Mouse (Mus musculus) forebrain, embryonic 16.5 days (tissue): Measurements from ENCODE around the gene Rnaseh2c. TPM values are rescaled to one million over a fixed set of nuclear protein-coding genes. Genes with fewer than 3 reads are reported as not detected.

Experiments
- ATAC-seq: fragments of 200-750 bp; cut with Nextera tagmentation; 2 replicates; pipeline ENCODE4 v1.8.0; 2017; ENCODE audit warnings: mild to moderate bottlenecking, moderate library complexity
- H3K27ac ChIP-seq: fragments of 300-500 bp; sonication (generic); 2 replicates; pipeline ENCODE4 v1.5.1; 2014; ENCODE audit warnings: low read length, control low read depth
- H3K27me3 ChIP-seq: fragments of 300-500 bp; sonication (generic); replicated peaks from 2 replicates; pipeline ENCODE4 v1.6.1; 2014; ENCODE audit warnings: low read length; ENCODE audit not compliant: control insufficient read depth, insufficient read depth
- H3K36me3 ChIP-seq: fragments of 300-500 bp; sonication (generic); 2 replicates; pipeline ENCODE4 v1.6.1; 2014; ENCODE audit not compliant: control insufficient read depth, insufficient read depth
- H3K4me1 ChIP-seq: fragments of 300-500 bp; sonication (generic); replicated peaks from 2 replicates; pipeline ENCODE4 v1.6.1; 2014; ENCODE audit warnings: low read length; ENCODE audit not compliant: control insufficient read depth, insufficient read depth
- H3K4me2 ChIP-seq: fragments of 300-500 bp; sonication (generic); 2 replicates; pipeline ENCODE4 v1.6.1; 2014; ENCODE audit warnings: mild to moderate bottlenecking, low read length, control low read depth
- H3K4me3 ChIP-seq: fragments of 300-500 bp; sonication (generic); replicated peaks from 2 replicates; pipeline ENCODE4 v1.5.1; 2014; ENCODE audit warnings: mild to moderate bottlenecking, low read length, control low read depth
- H3K9ac ChIP-seq: fragments of 300-500 bp; sonication (generic); replicated peaks from 2 replicates; pipeline ENCODE4 v1.6.1; 2014; ENCODE audit warnings: low read depth, low read length, control low read depth
- H3K9me3 ChIP-seq: fragments of 300-500 bp; sonication (generic); 2 replicates; pipeline ENCODE4 v1.6.1; 2016; ENCODE audit warnings: low read length; ENCODE audit not compliant: control insufficient read depth
- WGBS: fragments of 180-500 bp; shearing (Covaris S2); extraction: QIAGEN DNeasy Blood & Tissue Kit; methylation state at CpG from one replicate; pipeline ENCODE4 v1.1.7; 2014; 5-methylcytosine and 5-hydroxymethylcytosine counted together
- polyA plus RNA-seq: library from polyadenylated mRNA; unstranded; fragments of >200 nt; fragmentation: Nextera tagmentation; extraction: Ambion mirVana; gene quantifications from 2 replicates; pipeline ENCODE4 v1.2.1, GENCODE M21; 2015

Rnaseh2c gene
- polyA plus RNA-seq, 1 experiment from 2014 or later = 81.0 TPM

GRCm38 (mm10) chr19:5572331-5573125 is 29.1 kb upstream of the Rnaseh2c start:
- no peak for ATAC-seq
- Histone ChIP-seq H3K27me3 (no peaks in the 10 kb centered on the region), H3K4me3 (no peak overlapping the region), H3K9ac (no peak overlapping the region), H3K27ac (no peak overlapping the region), H3K36me3 (no peaks in the 10 kb centered on the region), H3K9me3 (no peaks in the 10 kb centered on the region), H3K4me2 (no peak overlapping the region), H3K4me1 (peaks cover 10% of the 10 kb centered on the region)
- 85% methylated on average over 19 of the region's 19 CpGs for WGBS

DNA sequence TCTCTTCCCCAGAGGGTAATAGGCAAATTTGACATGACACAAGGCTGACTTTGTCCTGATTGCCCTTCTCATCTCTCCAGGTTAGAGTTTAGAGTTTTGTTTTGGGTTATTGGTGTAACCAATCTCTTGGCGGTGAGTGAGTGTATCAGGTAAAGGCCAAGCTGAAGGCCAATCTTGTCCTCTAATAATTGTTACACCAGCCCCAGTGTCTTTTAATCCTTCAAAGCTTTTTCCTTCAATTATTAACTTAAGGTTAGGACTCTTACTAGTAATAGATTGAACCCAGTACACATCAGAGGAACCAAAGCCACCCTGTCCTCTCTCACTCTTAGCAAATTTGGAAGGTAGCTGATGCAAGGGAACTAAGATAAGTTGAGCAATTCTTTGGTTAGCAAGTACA is 26.3 kb upstream of the Rnaseh2c start:
- Histone ChIP-seq H3K9ac (no peak overlapping the region), H3K4me1 (no peaks in the 10 kb centered on the region), H3K36me3 (no peaks in the 10 kb centered on the region), H3K4me2 (no peak overlapping the region), H3K27ac (no peak overlapping the region), H3K27me3 (no peaks in the 10 kb centered on the region), H3K9me3 (no peaks in the 10 kb centered on the region), H3K4me3 (no peak overlapping the region)
- 97% methylated on average over 1 of the region's 1 CpGs for WGBS
- no peak for ATAC-seq

- no peaks in the 10 kb centered on the region for H3K9me3 ChIP-seq
- H3K9ac ChIP-seq = no peak overlapping the region
- no peak overlapping the region for H3K4me2 ChIP-seq
- no peak for ATAC-seq
- 69% methylated on average over 4 of the region's 4 CpGs for WGBS
- no peak overlapping the region for H3K4me3 ChIP-seq
- no peaks in the 10 kb centered on the region for H3K4me1 ChIP-seq
- H3K27me3 ChIP-seq = no peaks in the 10 kb centered on the region
- H3K36me3 ChIP-seq = no peaks in the 10 kb centered on the region
- H3K27ac ChIP-seq = no peak overlapping the region
Measured at GRCm38 (mm10) chr19:5579971-5580370, 21.7 kb upstream of the Rnaseh2c start.

GRCm38 (mm10) chr19:5580776-5581175 is 20.9 kb upstream of the Rnaseh2c start:
- no peak overlapping the region for H3K4me2 ChIP-seq
- no peak overlapping the region for H3K4me3 ChIP-seq
- 91% methylated on average over 6 of the region's 6 CpGs for WGBS
- H3K4me1 ChIP-seq = no peaks in the 10 kb centered on the region
- H3K9ac ChIP-seq = no peak overlapping the region
- H3K9me3 ChIP-seq = no peaks in the 10 kb centered on the region
- no peak overlapping the region for H3K27ac ChIP-seq
- no peaks in the 10 kb centered on the region for H3K27me3 ChIP-seq
- ATAC-seq = no peak
- H3K36me3 ChIP-seq = no peaks in the 10 kb centered on the region

- Histone ChIP-seq H3K9me3 (no peaks in the 10 kb centered on the region), H3K4me2 (no peak overlapping the region), H3K36me3 (no peaks in the 10 kb centered on the region), H3K4me1 (no peaks in the 10 kb centered on the region), H3K4me3 (no peak overlapping the region), H3K27me3 (no peaks in the 10 kb centered on the region), H3K27ac (no peak overlapping the region), H3K9ac (no peak overlapping the region)
- WGBS = 75% methylated on average over 2 of the region's 2 CpGs
- ATAC-seq = no peak
Measured at GRCm38 (mm10) chr19:5581995-5582394, 19.7 kb upstream of the Rnaseh2c start.

DNA sequence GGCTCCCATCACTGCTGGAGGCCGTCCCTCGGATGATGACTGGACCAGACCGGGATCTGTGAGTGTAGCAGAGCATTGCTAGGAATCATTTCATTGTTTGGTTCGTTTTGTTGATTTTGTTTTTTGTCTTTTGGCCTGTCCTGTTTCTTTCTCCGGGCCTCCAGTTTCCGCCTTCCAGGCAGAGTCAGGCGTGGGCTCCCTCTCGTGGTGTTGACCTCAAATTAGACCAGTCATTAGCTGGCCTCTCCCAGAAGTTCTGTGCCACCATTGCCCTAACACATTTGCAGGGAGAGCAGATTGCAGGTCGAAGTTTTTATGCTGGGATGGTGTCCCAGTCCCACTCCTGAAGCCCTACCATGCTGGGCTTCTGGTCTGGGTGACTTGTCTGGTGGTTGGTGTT is 12.5 kb upstream of the Rnaseh2c start:
- Histone ChIP-seq H3K9ac (no peak overlapping the region), H3K4me1 (no peaks in the 10 kb centered on the region), H3K4me3 (no peak overlapping the region), H3K4me2 (no peak overlapping the region), H3K36me3 (no peaks in the 10 kb centered on the region), H3K27me3 (no peaks in the 10 kb centered on the region), H3K27ac (no peak overlapping the region), H3K9me3 (no peaks in the 10 kb centered on the region)
- ATAC-seq = no peak
- WGBS = 72% methylated on average over 9 of the region's 9 CpGs

GRCm38 (mm10) chr19:5591888-5592287 is 9.8 kb upstream of the Rnaseh2c start:
- no peaks in the 10 kb centered on the region for H3K27me3 ChIP-seq
- H3K4me1 ChIP-seq = no peaks in the 10 kb centered on the region
- no peak overlapping the region for H3K4me2 ChIP-seq
- no peak for ATAC-seq
- H3K4me3 ChIP-seq = no peak overlapping the region
- H3K36me3 ChIP-seq = no peaks in the 10 kb centered on the region
- H3K9ac ChIP-seq = no peak overlapping the region
- no peak overlapping the region for H3K27ac ChIP-seq
- WGBS = 91% methylated on average over 6 of the region's 6 CpGs
- H3K9me3 ChIP-seq = no peaks in the 10 kb centered on the region

- Histone ChIP-seq H3K36me3 (peaks cover 8% of the 10 kb centered on the region), H3K4me1 (peaks cover 21% of the 10 kb centered on the region), H3K4me2 (no peak overlapping the region), H3K9ac (no peak overlapping the region), H3K9me3 (no peaks in the 10 kb centered on the region), H3K27me3 (no peaks in the 10 kb centered on the region), H3K27ac (no peak overlapping the region), H3K4me3 (no peak overlapping the region)
- 76% methylated on average over 4 of the region's 4 CpGs for WGBS
- no peak for ATAC-seq
Measured at GRCm38 (mm10) chr19:5599224-5599623, 2.4 kb upstream of the Rnaseh2c start.

- no peak overlapping the region for H3K9ac ChIP-seq
Measured at GRCm38 (mm10) chr19:5603664-5604063, 2.0 kb downstream of the Rnaseh2c start.

DNA sequence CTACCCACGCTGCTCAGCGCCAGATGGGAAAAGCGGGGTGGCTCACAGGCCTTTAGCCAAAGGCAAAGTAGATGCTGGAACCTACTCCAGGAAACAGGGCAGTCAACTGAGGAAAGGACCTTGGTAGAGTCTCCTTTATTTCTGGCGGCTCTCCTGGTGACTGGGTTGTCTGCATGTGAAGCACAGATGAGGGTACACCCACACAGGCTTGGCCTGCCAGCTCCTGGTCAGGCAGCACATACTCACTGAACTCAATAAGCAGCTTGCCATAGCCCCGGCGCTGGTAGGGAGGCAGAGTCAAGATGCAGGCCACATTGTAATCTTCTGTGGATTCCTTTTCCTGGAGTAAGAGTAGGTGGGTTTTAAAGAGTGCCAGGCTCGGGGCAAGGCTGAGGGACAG is 3.5 kb downstream of the Rnaseh2c start:
- H3K36me3 ChIP-seq = peaks cover 39% of the 10 kb centered on the region
- no peaks in the 10 kb centered on the region for H3K9me3 ChIP-seq
- no peaks in the 10 kb centered on the region for H3K27me3 ChIP-seq
- no peak for ATAC-seq
- no peak overlapping the region for H3K4me3 ChIP-seq
- H3K9ac ChIP-seq = no peak overlapping the region
- WGBS = 93% methylated on average over 7 of the region's 7 CpGs
- no peak overlapping the region for H3K27ac ChIP-seq
- no peak overlapping the region for H3K4me2 ChIP-seq
- peaks cover 34% of the 10 kb centered on the region for H3K4me1 ChIP-seq

More at GRCm38 (mm10) chr19:5603664-5604063, 2.0 kb downstream of the Rnaseh2c start:
- Histone ChIP-seq H3K27me3 (no peaks in the 10 kb centered on the region), H3K9me3 (no peaks in the 10 kb centered on the region), H3K36me3 (peaks cover 39% of the 10 kb centered on the region), H3K27ac (no peak overlapping the region), H3K4me2 (no peak overlapping the region), H3K4me1 (peaks cover 27% of the 10 kb centered on the region), H3K4me3 (no peak overlapping the region)
- ATAC-seq = no peak
- 92% methylated on average over 7 of the region's 7 CpGs for WGBS
